Mouse (Mus musculus): Measurements from ENCODE around the gene Psen2.

- TF ChIP-seq TAL1 (IDR thresholded peaks at IDR 0.05; ENCODE audit: low read length) (no peak), GATA1 (IDR thresholded peaks at IDR 0.05; ENCODE audit: low read length) (no peak)
Measured at GRCm38 (mm10) chr1:180198959-180199714, 64.1 kb downstream of the Psen2 start, which contains the start of gene Coq8a.

Measured in erythroblast, embryonic 14.5 days (primary cell).